Mouse (Mus musculus): Measurements from ENCODE around the gene Fnip1. TPM values are rescaled to one million over a fixed set of nuclear protein-coding genes. Genes with fewer than 3 reads are reported as not detected.

Gene Fnip1
- polyA plus RNA-seq, 1 experiment from 2014 or later, result 23.7 TPM

DNA sequence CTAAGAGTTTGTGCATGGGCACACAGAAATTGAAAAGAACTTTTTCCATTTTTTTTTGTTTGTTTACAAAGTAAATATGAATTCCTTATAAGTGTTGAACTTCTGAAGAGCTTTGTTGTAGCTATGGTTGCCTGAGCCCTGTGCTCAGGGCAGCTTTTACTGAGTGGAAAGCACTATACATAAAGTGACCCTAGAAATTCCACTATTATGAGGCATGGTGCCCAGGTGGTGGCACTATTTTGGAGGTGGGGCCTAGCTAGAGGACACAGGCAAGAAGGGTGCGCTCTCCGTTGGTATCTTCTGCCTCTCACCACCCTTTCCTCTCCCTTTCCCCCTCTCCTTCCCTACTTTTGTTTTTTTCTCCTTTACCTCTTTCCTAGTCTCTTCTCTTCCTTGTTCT lies 18.9 kb downstream of the Fnip1 start:
- no peak for TF ChIP-seq CTCF (IDR thresholded peaks at IDR 0.05)
- H3K27me3 ChIP-seq, result no peaks in the 10 kb centered on the region
- in situ Hi-C loops (cut with MboI; ENCODE audit: low pct_unique_long_range_greater_than_20kb), result no loop called here
- CTCF ChIA-PET, result interaction anchor here (0.9 to 1.9 kb wide), 4 partner anchors 9 to 78 kb away, joined by 3 to 4 read pairs (median 4); no protein-coding TSS in a partner anchor
- POLR2A ChIA-PET, result interaction anchor here (0.6 kb wide), 1 partner anchor 10 kb away, joined by 3 read pairs; no protein-coding TSS in a partner anchor
- ATAC-seq (no peak), DNase-seq (ENCODE audit: low read depth, low spot score) (no peak)

DNA sequence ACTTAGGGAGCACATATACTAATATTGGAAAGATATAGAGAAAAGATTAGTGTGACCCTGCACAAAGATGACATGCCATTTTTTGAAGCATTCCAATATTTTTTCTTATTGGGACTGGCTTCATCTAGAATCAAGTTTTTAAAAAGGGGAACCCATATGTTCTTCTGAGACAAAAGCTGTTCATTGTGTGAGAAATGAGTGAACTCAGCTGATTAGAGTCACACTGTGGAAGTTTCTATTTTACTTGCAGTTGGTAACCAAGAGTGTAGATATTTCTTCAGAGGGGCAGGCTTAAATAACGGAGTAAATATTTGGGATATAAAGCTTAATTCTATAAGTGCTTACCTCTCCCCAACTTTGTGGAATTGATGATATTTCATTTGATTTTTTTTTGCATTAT lies 20.2 kb downstream of the Fnip1 start:
- DNase-seq (ENCODE audit: low read depth, low spot score) (no peak), ATAC-seq (no peak)
- no peak for TF ChIP-seq CTCF (IDR thresholded peaks at IDR 0.05)
- ChIA-PET CTCF (interaction anchor here (1.9 kb wide), 1 partner anchor 15 kb away, joined by 4 read pairs; no protein-coding TSS in a partner anchor), POLR2A (no interaction called here)
- H3K27me3 ChIP-seq, result no peaks in the 10 kb centered on the region
- in situ Hi-C loops (cut with MboI; ENCODE audit: low pct_unique_long_range_greater_than_20kb), result no loop called here

DNA sequence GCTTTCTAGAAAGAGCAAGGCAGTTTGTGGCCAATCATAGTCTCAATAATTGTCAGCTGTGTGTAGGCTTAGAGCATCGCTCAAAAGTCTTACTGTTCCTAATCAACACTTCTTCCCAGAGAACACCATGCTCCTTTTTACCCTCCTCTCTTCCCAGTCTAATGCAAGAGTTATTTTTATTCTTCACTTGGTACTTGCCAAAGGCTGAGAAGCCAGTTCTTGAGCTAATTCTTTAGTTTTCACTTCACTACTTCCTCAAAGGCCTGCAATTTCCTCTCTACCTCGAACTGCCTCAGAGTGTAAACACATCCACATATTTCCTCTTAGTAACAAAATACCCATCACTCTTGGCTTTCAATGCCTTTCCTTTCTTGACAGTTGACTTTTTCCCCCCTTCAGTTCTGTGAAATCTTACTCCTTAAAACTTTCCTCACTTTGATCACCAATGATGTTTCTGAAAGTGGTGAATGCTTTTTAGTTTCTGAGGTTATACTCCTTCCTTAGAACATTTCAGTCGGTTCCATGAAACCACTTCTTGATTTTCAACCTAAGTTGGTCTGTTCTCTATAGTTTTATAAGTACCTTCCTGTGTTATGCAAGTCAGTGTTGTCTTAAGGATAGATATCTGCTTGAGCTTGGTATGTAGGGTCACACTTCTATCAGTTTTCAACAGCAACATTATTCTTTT lies 26.7 kb downstream of the Fnip1 start:
- DNase-seq (ENCODE audit: low read depth, low spot score) (no peak), ATAC-seq (no peak)
- POLR2A ChIA-PET, result no interaction called here
- CTCF ChIA-PET, result interaction anchor here (1.0 kb wide), 1 partner anchor 16 kb away, joined by 3 read pairs; no protein-coding TSS in a partner anchor
- no peaks in the 10 kb centered on the region for H3K27me3 ChIP-seq
- in situ Hi-C loops (cut with MboI; ENCODE audit: low pct_unique_long_range_greater_than_20kb), result no loop called here
- TF ChIP-seq CTCF (IDR thresholded peaks at IDR 0.05), result no peak

DNA sequence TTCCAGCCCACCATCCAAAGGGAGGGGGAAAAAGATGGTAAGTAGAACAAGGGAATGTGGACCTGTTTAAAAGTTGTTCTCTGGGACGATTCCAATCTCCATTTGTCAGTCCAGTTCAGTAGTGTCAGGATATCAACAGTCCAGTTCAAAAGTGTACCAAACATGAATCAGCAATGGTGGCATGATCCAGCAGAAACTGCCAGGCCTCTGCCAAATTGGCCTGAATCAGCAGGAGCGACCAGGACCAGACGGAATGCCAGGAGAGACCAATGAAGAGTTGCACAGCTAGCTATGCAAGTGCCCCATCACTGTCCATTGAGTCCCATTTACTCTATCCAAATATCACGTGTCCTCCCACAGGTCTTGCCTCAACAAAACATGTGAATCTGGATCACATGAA lies 34.2 kb downstream of the Fnip1 start:
- TF ChIP-seq CTCF (IDR thresholded peaks at IDR 0.05), result no peak
- no peak for DNase-seq (ENCODE audit: low read depth, low spot score)
- CTCF ChIA-PET, result interaction anchor here (1.4 to 1.5 kb wide), 2 partner anchors 9 to 10 kb away, joined by 3 to 4 read pairs; no protein-coding TSS in a partner anchor
- ATAC-seq, result no peak
- in situ Hi-C loops (cut with MboI; ENCODE audit: low pct_unique_long_range_greater_than_20kb), result no loop called here
- H3K27me3 ChIP-seq, result no peaks in the 10 kb centered on the region
- POLR2A ChIA-PET, result interaction anchor here (1.0 to 1.2 kb wide), 2 partner anchors 10 to 35 kb away, joined by 3 to 4 read pairs; no protein-coding TSS in a partner anchor

DNA sequence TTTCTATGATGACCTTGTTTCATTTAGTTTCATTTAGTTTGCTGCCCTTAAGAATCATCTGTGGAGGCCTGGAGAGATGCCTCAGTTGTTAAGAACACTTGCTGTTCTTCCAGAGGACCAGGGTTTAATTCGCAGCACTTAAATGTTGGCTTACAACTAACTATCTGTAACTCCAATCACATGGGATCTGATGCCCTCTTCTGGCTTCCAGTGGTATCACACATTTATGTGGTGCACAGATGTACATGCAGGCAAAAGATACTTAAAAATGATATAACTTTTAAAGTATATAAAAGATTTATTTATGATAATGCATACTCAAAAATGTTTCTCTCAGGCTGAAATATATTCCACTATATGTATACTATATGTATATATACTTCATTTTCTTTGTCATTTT lies 40.4 kb downstream of the Fnip1 start:
- POLR2A ChIA-PET, result no interaction called here
- no peaks in the 10 kb centered on the region for H3K27me3 ChIP-seq
- CTCF ChIA-PET, result interaction anchor here (0.8 kb wide), 1 partner anchor 31 kb away, joined by 3 read pairs; no protein-coding TSS in a partner anchor
- ATAC-seq, result no peak
- DNase-seq (ENCODE audit: low read depth, low spot score), result no peak
- TF ChIP-seq CTCF (IDR thresholded peaks at IDR 0.05), result peak; percentile 59
- in situ Hi-C loops (cut with MboI; ENCODE audit: low pct_unique_long_range_greater_than_20kb), result no loop called here

DNA sequence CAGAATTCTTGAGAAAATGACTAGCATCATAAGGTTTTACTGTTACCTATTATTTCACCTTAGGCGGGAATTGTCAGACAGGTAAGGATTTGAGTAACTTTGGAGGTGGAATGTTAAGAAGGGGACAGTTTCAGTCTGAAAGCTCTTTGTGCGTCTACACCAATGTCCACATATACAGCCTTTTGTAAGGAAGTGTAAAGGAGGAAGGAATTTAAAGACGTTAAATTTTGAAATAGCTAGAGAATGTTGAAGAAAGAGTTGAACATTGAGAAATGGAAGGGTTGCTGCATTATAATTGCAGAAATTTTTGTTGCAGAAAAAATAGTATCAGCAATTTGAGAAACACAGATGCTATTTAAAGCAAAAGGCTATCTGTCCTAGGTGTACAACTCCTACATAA lies 48.0 kb downstream of the Fnip1 start:
- in situ Hi-C loops (cut with MboI; ENCODE audit: low pct_unique_long_range_greater_than_20kb), result no loop called here
- TF ChIP-seq CTCF (IDR thresholded peaks at IDR 0.05), result no peak
- POLR2A ChIA-PET, result no interaction called here
- no peaks in the 10 kb centered on the region for H3K27me3 ChIP-seq
- no peak for DNase-seq (ENCODE audit: low read depth, low spot score)
- CTCF ChIA-PET, result interaction anchor here (0.9 kb wide), 1 partner anchor 31 kb away, joined by 3 read pairs; no protein-coding TSS in a partner anchor
- no peak for ATAC-seq

DNA sequence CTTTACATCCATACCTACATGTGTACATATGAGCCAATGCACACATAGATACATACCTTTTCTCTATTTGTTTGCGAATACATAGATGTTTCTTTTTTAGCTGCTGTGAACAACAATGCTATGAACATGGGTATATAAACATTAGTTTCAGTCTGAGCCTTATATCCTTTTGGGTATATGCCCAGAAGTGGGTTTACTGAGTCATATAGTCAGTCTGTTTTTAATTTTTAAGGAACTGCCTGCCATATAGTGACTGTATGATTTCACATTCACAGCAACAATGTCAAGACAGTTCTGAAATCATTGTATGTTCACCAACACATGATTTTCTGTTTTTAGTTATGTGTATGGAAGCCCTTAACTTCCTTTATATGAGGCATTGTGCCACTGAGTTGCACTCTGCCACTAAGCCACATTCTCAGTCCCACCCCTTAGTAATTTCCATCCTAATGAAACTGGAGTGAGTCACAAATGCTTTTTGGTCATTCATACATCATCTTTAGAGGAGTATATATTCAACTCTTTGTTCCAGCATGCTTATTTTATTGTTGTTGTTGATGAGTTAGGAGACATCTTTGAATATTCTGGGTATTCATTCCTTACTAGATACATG lies 54.1 kb downstream of the Fnip1 start:
- H3K27me3 ChIP-seq, result no peaks in the 10 kb centered on the region
- TF ChIP-seq CTCF (IDR thresholded peaks at IDR 0.05), result no peak
- in situ Hi-C loops (cut with MboI; ENCODE audit: low pct_unique_long_range_greater_than_20kb), result no loop called here
- ATAC-seq (no peak), DNase-seq (ENCODE audit: low read depth, low spot score) (no peak)
- ChIA-PET POLR2A (interaction anchor here (0.6 kb wide), 1 partner anchor 952 kb away, joined by 4 read pairs; no protein-coding TSS in a partner anchor), CTCF (interaction anchor here (1.2 to 1.3 kb wide), 2 partner anchors 11 to 18 kb away, joined by 3 to 4 read pairs; no protein-coding TSS in a partner anchor)

DNA sequence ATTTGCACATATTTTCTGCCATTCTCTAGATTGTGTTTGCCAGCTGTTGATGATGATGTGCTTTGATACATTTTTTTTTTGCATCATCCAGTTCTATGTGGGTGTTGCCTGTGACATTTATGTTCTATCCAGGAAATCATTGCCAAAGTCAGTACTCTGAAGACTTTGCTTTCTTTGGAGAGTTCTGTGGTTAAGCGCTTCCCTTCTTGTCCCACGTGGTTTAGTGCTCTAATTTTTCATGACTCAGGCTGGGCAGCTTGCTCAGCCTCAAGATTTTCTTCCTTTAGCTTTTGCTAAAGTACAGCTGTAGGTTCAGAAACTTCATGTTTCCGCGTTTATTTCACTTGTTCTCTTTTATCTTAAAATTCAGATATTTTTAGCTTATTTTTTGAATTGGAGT lies 54.6 kb downstream of the Fnip1 start:
- ATAC-seq (no peak), DNase-seq (ENCODE audit: low read depth, low spot score) (no peak)
- in situ Hi-C loops (cut with MboI; ENCODE audit: low pct_unique_long_range_greater_than_20kb), result no loop called here
- H3K27me3 ChIP-seq, result no peaks in the 10 kb centered on the region
- ChIA-PET CTCF (interaction anchor here (1.2 to 1.3 kb wide), 2 partner anchors 12 to 17 kb away, joined by 3 to 4 read pairs; no protein-coding TSS in a partner anchor), POLR2A (no interaction called here)
- TF ChIP-seq CTCF (IDR thresholded peaks at IDR 0.05), result no peak

DNA sequence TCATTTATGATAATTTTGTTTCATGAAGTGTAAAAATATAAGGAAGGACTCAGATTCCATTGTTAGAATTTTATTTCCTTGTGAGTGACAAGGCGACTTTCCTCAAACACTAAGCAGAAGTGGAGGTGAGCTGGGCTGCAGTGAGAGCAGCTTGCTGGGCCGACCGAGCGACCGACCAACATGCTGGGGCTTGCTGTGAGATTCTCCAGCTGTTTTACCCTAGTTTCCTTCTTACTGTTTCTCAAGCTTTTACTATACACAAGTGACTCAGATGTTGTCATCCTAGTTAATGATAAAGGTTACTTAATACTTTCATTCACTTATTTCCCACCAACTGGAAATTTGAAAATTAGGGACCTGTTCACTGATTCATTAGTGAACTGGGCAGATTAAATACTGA lies 61.8 kb downstream of the Fnip1 start:
- CTCF ChIA-PET, result interaction anchor here (1.1 to 2.6 kb wide), 3 partner anchors 11 to 35 kb away, joined by 3 to 11 read pairs (median 4); no protein-coding TSS in a partner anchor
- no peak for DNase-seq (ENCODE audit: low read depth, low spot score)
- TF ChIP-seq CTCF (IDR thresholded peaks at IDR 0.05), result no peak
- ATAC-seq, result no peak
- no peaks in the 10 kb centered on the region for H3K27me3 ChIP-seq
- in situ Hi-C loops (cut with MboI; ENCODE audit: low pct_unique_long_range_greater_than_20kb), result no loop called here
- POLR2A ChIA-PET, result no interaction called here

DNA sequence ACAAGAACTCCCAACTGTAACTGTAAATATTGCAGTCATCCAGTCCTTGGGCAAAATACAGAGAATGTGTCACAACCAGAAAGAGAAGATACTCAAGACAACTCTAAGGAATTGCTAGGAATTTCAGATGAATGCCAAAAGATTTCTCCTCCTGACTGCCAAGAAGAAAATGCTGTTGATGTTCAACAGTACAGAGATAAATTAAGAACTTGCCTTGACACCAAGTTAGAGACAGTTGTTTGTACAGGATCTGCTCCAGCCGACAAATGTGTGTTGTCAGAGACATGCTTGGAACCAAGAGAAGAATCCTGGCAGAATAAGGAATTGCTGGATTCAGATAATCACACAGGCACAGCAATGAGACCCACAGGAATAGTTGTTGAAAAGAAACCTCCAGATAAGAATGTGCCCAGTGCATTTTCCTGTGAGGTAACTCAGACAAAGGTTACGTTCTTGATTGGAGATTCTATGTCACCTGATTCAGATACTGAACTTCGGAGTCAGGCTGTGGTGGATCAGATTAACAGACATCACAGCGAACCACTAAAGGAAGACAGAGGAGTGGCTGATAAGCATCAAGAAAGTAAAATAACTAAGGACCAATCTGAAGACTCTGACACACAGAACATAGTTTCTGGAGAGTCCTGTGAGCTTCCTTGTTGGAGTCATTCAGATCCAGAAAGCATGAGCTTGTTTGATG lies 64.7 kb downstream of the Fnip1 start:
- TF ChIP-seq CTCF (IDR thresholded peaks at IDR 0.05), result no peak
- no peak for DNase-seq (ENCODE audit: low read depth, low spot score)
- in situ Hi-C loops (cut with MboI; ENCODE audit: low pct_unique_long_range_greater_than_20kb), result no loop called here
- no peaks in the 10 kb centered on the region for H3K27me3 ChIP-seq
- ATAC-seq, result no peak
- POLR2A ChIA-PET, result no interaction called here
- CTCF ChIA-PET, result interaction anchor here (2.6 kb wide), 1 partner anchor 8 kb away, joined by 11 read pairs; no protein-coding TSS in a partner anchor

All from Patski (cell line).